Mouse (Mus musculus) bone marrow, adult 2 months (tissue): ENCODE results near the gene Epb41l1. TPM values are rescaled to one million over a fixed set of nuclear protein-coding genes. Genes with fewer than 3 reads are reported as not detected.

Source experiments
- H3K27ac ChIP-seq: fragments of 200-500 bp; 2 replicates; pipeline ENCODE4 v1.5.1; 2012; ENCODE audit warnings: low read depth, mild to moderate bottlenecking, control low read depth, inconsistent platforms, low read length; ENCODE audit not compliant: control insufficient read depth, poor library complexity, insufficient read depth
- H3K4me1 ChIP-seq: fragments of 200-500 bp; 2 replicates; pipeline ENCODE4 v1.6.1; 2011; ENCODE audit warnings: low read length; ENCODE audit not compliant: control insufficient read depth, insufficient read depth
- H3K4me3 ChIP-seq: fragments of 200-500 bp; replicated peaks from 2 replicates; pipeline ENCODE3; 2011; ENCODE audit warnings: mild to moderate bottlenecking, low read depth, low read length, control low read depth; ENCODE audit not compliant: control insufficient read depth
- CTCF ChIP-seq: fragments of 200-500 bp; IDR thresholded peaks from 2 replicates; pipeline ENCODE4 v1.5.1; 2011; ENCODE audit warnings: low read length, control low read depth; ENCODE audit not compliant: control insufficient read depth, insufficient read depth
- POLR2A ChIP-seq: fragments of 200-500 bp; IDR thresholded peaks from 2 replicates; pipeline ENCODE4 v1.6.1; 2011; ENCODE audit warnings: low read depth, mild to moderate bottlenecking, control low read depth, low read length, borderline replicate concordance; ENCODE audit not compliant: control insufficient read depth
- WGBS: fragments of 180-500 bp; shearing (Covaris S2); methylation state at CpG from one replicate; pipeline ENCODE4 v1.1.7; 2018; 5-methylcytosine and 5-hydroxymethylcytosine counted together
- polyA plus RNA-seq: library from polyadenylated mRNA; stranded (reverse); fragments of >200 nt; gene quantifications from 2 replicates; pipeline ENCODE4 v1.2.4, GENCODE M21; 2011; ENCODE audit warnings: low replicate concordance; ENCODE audit not compliant: missing spikeins, insufficient read depth, insufficient read length

Gene Epb41l1
- polyA plus RNA-seq, 1 experiment: 9.1 TPM

GRCm38 (mm10) chr2:156429836-156430235 lies 9.1 kb downstream of the Epb41l1 start:
- Histone ChIP-seq H3K27ac (no peak overlapping the region), H3K4me1 (no peaks in the 10 kb centered on the region), H3K4me3 (no peak overlapping the region)
- 80% methylated on average over 10 of the region's 10 CpGs for WGBS
- TF ChIP-seq POLR2A (no peak), CTCF (no peak)

GRCm38 (mm10) chr2:156430326-156430725 lies 9.6 kb downstream of the Epb41l1 start:
- TF ChIP-seq POLR2A (no peak), CTCF (no peak)
- Histone ChIP-seq H3K4me1 (no peaks in the 10 kb centered on the region), H3K4me3 (no peak overlapping the region), H3K27ac (no peak overlapping the region)
- WGBS: 4% methylated on average over 4 of the region's 4 CpGs

- TF ChIP-seq CTCF (no peak), POLR2A (no peak)
- no peak overlapping the region for H3K27ac ChIP-seq
- 0 out of 2 replicates have a peak, but pooled peaks cover under 1% of the 10 kb centered on the region for H3K4me1 ChIP-seq
- no peak overlapping the region for H3K4me3 ChIP-seq
- WGBS: 71% methylated on average over 6 of the region's 6 CpGs
Observed at GRCm38 (mm10) chr2:156431409-156431808, 10.7 kb downstream of the Epb41l1 start.

- H3K27ac ChIP-seq: no peak overlapping the region
- WGBS: 84% methylated on average over 3 of the region's 3 CpGs
- no peak overlapping the region for H3K4me3 ChIP-seq
- TF ChIP-seq POLR2A (no peak), CTCF (no peak)
- H3K4me1 ChIP-seq: peaks cover 2% of the 10 kb centered on the region; the same call in 1 of the 2 replicates
Observed at GRCm38 (mm10) chr2:156432086-156432485, 11.4 kb downstream of the Epb41l1 start.

- TF ChIP-seq CTCF (no peak), POLR2A (no peak)
- H3K4me3 ChIP-seq: no peak overlapping the region
- 72% methylated on average over 9 of the region's 9 CpGs for WGBS
- H3K27ac ChIP-seq: no peak overlapping the region
- peaks cover 2% of the 10 kb centered on the region; the same call in 1 of the 2 replicates for H3K4me1 ChIP-seq
Observed at GRCm38 (mm10) chr2:156432874-156433868, 12.5 kb downstream of the Epb41l1 start.

GRCm38 (mm10) chr2:156437637-156438036 lies 16.9 kb downstream of the Epb41l1 start:
- TF ChIP-seq POLR2A (no peak), CTCF (no peak)
- peaks cover 4% of the 10 kb centered on the region; the same call in 1 of the 2 replicates for H3K4me1 ChIP-seq

GRCm38 (mm10) chr2:156439666-156440462 lies 19.2 kb downstream of the Epb41l1 start:
- 48% methylated on average over 11 of the region's 11 CpGs for WGBS
- no peak overlapping the region for H3K4me3 ChIP-seq
- H3K4me1 ChIP-seq: peaks cover 4% of the 10 kb centered on the region; the same call in 1 of the 2 replicates
- no peak overlapping the region for H3K27ac ChIP-seq
- TF ChIP-seq CTCF (no peak), POLR2A (no peak)

More at GRCm38 (mm10) chr2:156437637-156438036, 16.9 kb downstream of the Epb41l1 start:
- Histone ChIP-seq H3K4me3 (no peak overlapping the region), H3K27ac (no peak overlapping the region)
- WGBS: 85% methylated on average over 11 of the region's 11 CpGs

- Histone ChIP-seq H3K4me3 (no peak overlapping the region), H3K27ac (no peak overlapping the region), H3K4me1 (peaks cover 2% of the 10 kb centered on the region; the same call in 1 of the 2 replicates)
- no peak for TF ChIP-seq CTCF
- TF ChIP-seq POLR2A: no peak
- WGBS: 2% methylated on average over 6 of the region's 6 CpGs
Observed at GRCm38 (mm10) chr2:156441909-156442308, 21.2 kb downstream of the Epb41l1 start.
